Mouse (Mus musculus): ENCODE measurements around the gene Rpl14. TPM values are rescaled to one million over a fixed set of nuclear protein-coding genes. Genes with fewer than 3 reads are reported as not detected.

Gene Rpl14
- polyA plus RNA-seq, 2 experiments, result 556 to 571 TPM

GRCm38 (mm10) chr9:120618101-120618500 is 46.9 kb downstream of the Rpl14 start:
- WGBS (ENCODE audit: insufficient replicate concordance), result 68% methylated on average over 6 of the region's 6 CpGs
- Histone ChIP-seq H3K27ac (no peak overlapping the region), H3K27me3 (ENCODE audit: control insufficient read depth, insufficient read depth, low read length) (no peaks in the 10 kb centered on the region), H3K4me3 (ENCODE audit: insufficient read depth in 1 of 2, low read depth in 2 of 2, low read length in 2 of 2) (no peak overlapping the region), H3K4me2 (ENCODE audit: low read depth) (no peak overlapping the region), H3K36me3 (replicated peaks; ENCODE audit: control insufficient read depth, insufficient read depth, low read depth) (no peaks in the 10 kb centered on the region), H3K9me3 (ENCODE audit: control insufficient read depth, low read length) (no peaks in the 10 kb centered on the region), H3K4me1 (replicated peaks; ENCODE audit: control insufficient read depth in 2 of 2, insufficient read depth in 2 of 2, low read length in 1 of 2) (no peaks in the 10 kb centered on the region), H3K9ac (replicated peaks) (no peak overlapping the region)
- no peak for ATAC-seq (ENCODE audit: insufficient read depth)
- DNase-seq (ENCODE audit: low read depth in 3 of 3, low spot score in 3 of 3), result no peak
- TF ChIP-seq EP300 (IDR thresholded peaks at IDR 0.05; ENCODE audit: low read depth) (no peak), CTCF (IDR thresholded peaks at IDR 0.05; ENCODE audit: low read depth) (no peak)

GRCm38 (mm10) chr9:120619347-120619708 is 48.1 kb downstream of the Rpl14 start:
- no peak overlapping the region for H3K4me3 ChIP-seq (ENCODE audit: insufficient read depth in 1 of 2, low read depth in 2 of 2, low read length in 2 of 2)

GRCm38 (mm10) chr9:120619709-120620408 is 48.6 kb downstream of the Rpl14 start:
- ATAC-seq (ENCODE audit: insufficient read depth), result no peak
- Histone ChIP-seq H3K9me3 (ENCODE audit: control insufficient read depth, low read length) (no peaks in the 10 kb centered on the region), H3K9ac (replicated peaks) (no peak overlapping the region), H3K4me1 (replicated peaks; ENCODE audit: control insufficient read depth in 2 of 2, insufficient read depth in 2 of 2, low read length in 1 of 2) (no peaks in the 10 kb centered on the region), H3K27me3 (ENCODE audit: control insufficient read depth, insufficient read depth, low read length) (no peaks in the 10 kb centered on the region), H3K4me3 (ENCODE audit: insufficient read depth in 1 of 2, low read depth in 2 of 2, low read length in 2 of 2) (no peak overlapping the region), H3K36me3 (replicated peaks; ENCODE audit: control insufficient read depth, insufficient read depth, low read depth) (no peaks in the 10 kb centered on the region), H3K27ac (no peak overlapping the region), H3K4me2 (ENCODE audit: low read depth) (no peak overlapping the region)
- 13% methylated on average over 26 of the region's 26 CpGs for WGBS (ENCODE audit: insufficient replicate concordance)
- TF ChIP-seq CTCF (IDR thresholded peaks at IDR 0.05; ENCODE audit: low read depth) (no peak), EP300 (IDR thresholded peaks at IDR 0.05; ENCODE audit: low read depth) (no peak)
- no peak for DNase-seq (ENCODE audit: low read depth in 3 of 3, low spot score in 3 of 3)

More at GRCm38 (mm10) chr9:120619347-120619708, 48.1 kb downstream of the Rpl14 start:
- Histone ChIP-seq H3K27me3 (ENCODE audit: control insufficient read depth, insufficient read depth, low read length) (no peaks in the 10 kb centered on the region), H3K4me2 (ENCODE audit: low read depth) (no peak overlapping the region), H3K9ac (replicated peaks) (no peak overlapping the region), H3K36me3 (replicated peaks; ENCODE audit: control insufficient read depth, insufficient read depth, low read depth) (no peaks in the 10 kb centered on the region), H3K4me1 (replicated peaks; ENCODE audit: control insufficient read depth in 2 of 2, insufficient read depth in 2 of 2, low read length in 1 of 2) (no peaks in the 10 kb centered on the region), H3K9me3 (ENCODE audit: control insufficient read depth, low read length) (no peaks in the 10 kb centered on the region), H3K27ac (no peak overlapping the region)
- TF ChIP-seq CTCF (IDR thresholded peaks at IDR 0.05; ENCODE audit: low read depth) (no peak), EP300 (IDR thresholded peaks at IDR 0.05; ENCODE audit: low read depth) (no peak)
- DNase-seq (ENCODE audit: low read depth in 3 of 3, low spot score in 3 of 3) (no peak), ATAC-seq (ENCODE audit: insufficient read depth) (no peak)
- WGBS (ENCODE audit: insufficient replicate concordance), result 23% methylated on average over 10 of the region's 10 CpGs

GRCm38 (mm10) chr9:120620409-120620745 is 49.1 kb downstream of the Rpl14 start:
- 24% methylated on average over 4 of the region's 4 CpGs for WGBS (ENCODE audit: insufficient replicate concordance)
- Histone ChIP-seq H3K4me1 (replicated peaks; ENCODE audit: control insufficient read depth in 2 of 2, insufficient read depth in 2 of 2, low read length in 1 of 2) (no peaks in the 10 kb centered on the region), H3K4me3 (ENCODE audit: insufficient read depth in 1 of 2, low read depth in 2 of 2, low read length in 2 of 2) (no peak overlapping the region), H3K27me3 (ENCODE audit: control insufficient read depth, insufficient read depth, low read length) (no peaks in the 10 kb centered on the region), H3K27ac (no peak overlapping the region), H3K4me2 (ENCODE audit: low read depth) (no peak overlapping the region), H3K9me3 (ENCODE audit: control insufficient read depth, low read length) (no peaks in the 10 kb centered on the region), H3K36me3 (replicated peaks; ENCODE audit: control insufficient read depth, insufficient read depth, low read depth) (no peaks in the 10 kb centered on the region), H3K9ac (replicated peaks) (no peak overlapping the region)
- DNase-seq (ENCODE audit: low read depth in 3 of 3, low spot score in 3 of 3) (no peak), ATAC-seq (ENCODE audit: insufficient read depth) (no peak)
- TF ChIP-seq CTCF (IDR thresholded peaks at IDR 0.05; ENCODE audit: low read depth), result no peak
- TF ChIP-seq EP300 (IDR thresholded peaks at IDR 0.05; ENCODE audit: low read depth), result no peak

Other genes starting within 250 kb of the Rpl14 start
- gene Eif1b, start 79.2 kb upstream of the Rpl14 start, polyA plus RNA-seq (2012; rRNA removed), result 20.8 and 30.6 TPM in 2 replicates
- gene Eif1b, start 79.2 kb upstream of the Rpl14 start, polyA plus RNA-seq (2014; fragmentation: Nextera tagmentation; extraction: Ambion mirVana), result 70.0 and 71.4 TPM in 2 replicates
- 0.01 and 0.02 TPM in 2 replicates for gene Entpd3, start 31.6 kb upstream of the Rpl14 start, polyA plus RNA-seq (2012; rRNA removed)
- not detected in 2 replicates for gene Entpd3, start 31.6 kb upstream of the Rpl14 start, polyA plus RNA-seq (2014; fragmentation: Nextera tagmentation; extraction: Ambion mirVana)